Mouse (Mus musculus) heart, adult 9 months (tissue): ENCODE data around the gene 4930523C07Rik.

ENCODE experiments used
- DNase-seq, 2 experiments: peaks; one replicate each; pipeline ENCODE4 v3.0.0; 2022; ENCODE audit warnings: low spot score in 2 of 2

The 4930523C07Rik gene

DNA sequence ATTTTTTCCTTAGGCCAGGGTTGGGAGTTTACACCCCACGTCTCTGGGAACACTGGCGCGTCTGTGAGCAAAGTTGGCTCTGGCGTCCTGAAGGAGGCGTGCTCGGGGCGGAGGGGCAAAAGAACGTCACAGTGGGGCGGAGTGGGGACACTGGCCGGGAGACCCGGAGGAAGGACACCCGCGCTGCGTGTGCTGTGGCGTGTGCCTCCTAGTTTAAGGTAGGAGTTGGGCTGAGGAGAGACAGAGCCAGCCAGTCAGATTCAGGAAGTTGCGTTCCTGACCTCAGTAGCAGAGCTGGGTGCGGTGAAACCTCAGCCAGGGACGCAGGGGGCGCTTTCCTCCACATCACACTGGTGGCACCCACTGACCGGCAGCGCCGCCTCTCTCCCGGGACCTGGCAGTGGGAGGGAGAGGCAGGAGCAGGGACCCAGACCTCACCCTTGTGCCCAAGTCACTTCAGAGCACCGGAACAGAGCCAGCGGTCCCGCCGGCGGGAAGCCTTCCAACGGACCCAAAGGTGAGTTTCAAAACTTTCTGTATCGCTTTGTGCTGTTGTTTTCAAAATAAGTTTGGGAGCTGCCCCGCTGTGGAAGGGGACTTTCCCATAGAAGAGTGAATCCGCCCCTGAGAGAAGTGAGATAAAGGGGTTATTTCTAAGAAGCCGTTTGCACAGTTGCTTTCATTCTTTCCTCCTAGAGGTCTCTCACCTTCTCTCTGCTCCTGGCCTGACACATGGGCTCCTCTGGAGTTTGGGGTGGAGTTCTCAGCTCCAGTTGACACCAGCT, at the start of gene 4930523C07Rik:
Gene 4930523C07Rik, plus strand, starts transcription at position 146 of the 785 bp plus-strand sequence.
- DNase-seq, result peak; percentile 85 to 86

DNA sequence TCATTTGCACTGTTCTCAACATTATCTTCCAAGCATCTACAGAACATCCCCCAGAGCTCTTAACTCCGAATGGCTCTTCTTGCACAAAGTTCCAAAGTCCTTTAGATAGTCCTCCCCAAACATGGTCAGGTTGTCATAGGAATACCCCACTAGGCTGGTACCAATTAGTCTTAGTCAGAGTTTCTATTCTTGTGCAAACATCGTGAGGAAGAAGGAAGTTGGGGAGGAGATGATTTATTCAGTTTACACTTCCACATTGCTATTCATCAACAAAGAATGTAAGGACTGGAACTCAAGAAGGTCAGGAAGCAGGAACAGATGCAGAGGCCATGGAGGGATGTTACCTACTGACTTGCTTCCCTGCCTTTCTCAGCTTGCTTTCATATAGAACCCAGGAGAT, 46.9 kb upstream of the 4930523C07Rik start:
- DNase-seq, result no peak

DNA sequence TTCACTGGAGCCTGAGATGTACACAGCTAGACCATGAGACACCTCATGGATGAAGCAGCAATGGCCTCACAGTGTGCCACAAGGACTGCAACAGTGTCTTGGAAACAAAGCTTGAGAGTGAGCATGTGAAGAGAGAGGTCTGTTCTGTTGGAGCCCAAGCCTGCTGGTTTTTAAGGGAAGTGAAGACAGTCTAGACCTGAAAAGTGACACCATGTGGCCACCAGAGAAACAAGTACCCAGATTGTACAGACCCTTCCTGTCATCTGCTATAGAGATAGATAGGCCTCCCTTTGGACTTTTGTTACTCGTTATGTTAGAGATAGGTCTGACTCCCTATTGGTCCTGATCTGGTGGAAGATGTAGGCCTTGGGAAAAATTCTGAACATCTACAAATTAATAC, 45.8 kb upstream of the 4930523C07Rik start:
- DNase-seq, result no peak

DNA sequence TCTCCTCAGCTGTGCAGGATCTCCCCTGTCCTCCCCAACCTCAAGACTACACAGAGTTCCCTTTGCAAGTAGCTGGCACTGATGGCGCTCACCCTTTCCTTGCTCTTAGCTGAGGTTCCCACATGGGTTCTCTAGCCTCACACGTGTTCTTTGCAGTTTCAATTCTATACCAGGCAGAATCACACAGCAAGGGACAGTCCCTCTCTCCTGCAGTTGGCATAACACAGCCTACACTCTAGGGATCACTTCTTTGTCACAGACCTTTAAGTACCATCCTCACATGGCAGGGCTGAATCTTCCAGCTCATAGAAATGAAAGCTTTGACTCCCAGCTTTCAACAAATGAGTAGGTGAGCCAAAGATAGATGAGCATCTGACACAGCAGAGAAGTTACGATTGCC, 45.0 kb upstream of the 4930523C07Rik start:
- DNase-seq, result no peak

DNA sequence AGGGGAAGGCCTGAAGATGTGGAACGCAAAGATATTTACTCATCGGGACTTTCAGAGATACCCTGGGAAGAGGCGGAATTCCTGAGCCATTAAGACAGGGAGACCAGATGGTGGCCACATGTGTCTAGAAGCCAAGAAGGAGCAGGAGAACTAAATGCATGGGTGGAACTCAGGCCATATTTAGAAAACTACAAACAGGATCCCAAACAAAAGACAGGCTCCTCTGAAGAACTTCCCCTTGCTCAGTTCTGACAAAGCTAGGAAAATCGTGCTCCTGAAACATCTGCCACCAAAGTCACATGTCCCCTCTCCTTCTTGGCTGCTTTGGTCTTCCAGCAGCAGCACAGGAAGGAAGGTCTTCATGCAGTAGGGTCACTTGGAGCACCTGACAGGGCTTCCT, 38.9 kb upstream of the 4930523C07Rik start:
- DNase-seq, result peak in 1 of 2 experiments; percentile 38

DNA sequence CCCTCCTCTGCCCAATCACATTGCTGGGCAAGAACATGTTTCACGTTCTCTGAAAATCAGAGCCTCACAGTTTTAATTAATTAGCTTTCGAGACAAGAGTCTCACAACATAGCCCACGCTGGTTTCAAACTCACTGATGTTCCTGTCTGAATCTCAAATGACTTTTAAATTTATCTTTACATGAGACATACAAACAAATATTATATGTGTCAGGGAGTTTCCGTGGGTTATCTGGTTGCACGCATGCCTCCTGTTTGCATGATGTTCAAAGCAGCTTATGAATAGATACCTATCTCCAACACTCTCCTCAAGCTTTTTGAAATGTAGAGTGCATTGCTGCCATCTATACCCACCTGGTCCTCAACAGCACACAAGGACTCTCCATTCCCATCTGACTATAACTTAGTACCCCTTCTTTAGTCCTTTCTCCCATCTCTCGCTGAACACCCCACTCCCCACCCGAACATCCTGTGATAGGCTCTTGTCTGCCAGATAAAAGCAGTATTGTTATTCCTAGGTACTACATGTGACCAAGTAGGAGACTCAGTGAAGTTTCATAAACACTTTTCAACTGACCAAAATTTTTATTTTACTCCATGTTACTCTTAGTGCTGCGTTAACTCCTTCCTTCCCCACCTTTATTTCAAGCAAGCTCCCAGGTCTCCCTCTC, 37.1 kb upstream of the 4930523C07Rik start:
- DNase-seq, result no peak

- DNase-seq, result no peak
Observed at GRCm38 (mm10) chr1:160013042-160013441, 31.1 kb upstream of the 4930523C07Rik start.

DNA sequence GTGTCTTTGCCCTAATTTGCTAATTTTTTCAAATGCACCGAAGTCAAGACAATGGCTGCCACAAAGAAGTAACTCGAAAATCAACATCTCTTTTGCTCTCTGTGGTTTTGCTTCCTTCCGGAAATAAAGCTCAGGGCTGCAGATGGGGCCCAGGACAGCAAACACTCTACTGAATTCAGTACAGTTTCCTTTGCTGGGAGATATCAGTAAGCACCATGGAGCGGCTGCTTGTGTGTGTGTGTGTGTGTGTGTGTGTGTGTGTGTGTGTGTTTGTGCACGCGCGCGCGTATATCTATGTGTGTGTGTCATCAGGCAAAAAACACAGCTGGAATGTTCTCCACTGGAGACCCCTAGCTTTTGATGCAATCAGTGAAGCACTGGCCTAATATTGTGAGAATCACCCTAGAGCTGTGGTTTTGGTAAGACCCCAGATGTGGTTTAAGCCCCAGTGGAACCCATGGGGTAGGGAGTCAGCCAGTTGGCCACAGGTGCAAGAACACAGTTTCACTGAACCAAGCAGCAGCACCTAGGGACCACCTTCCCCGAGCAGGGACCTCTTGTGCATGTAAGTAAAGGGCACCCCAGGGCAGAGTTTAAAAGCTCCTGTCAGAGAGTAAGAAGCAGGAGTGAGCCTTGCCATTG, 19.7 kb upstream of the 4930523C07Rik start:
- no peak for DNase-seq

DNA sequence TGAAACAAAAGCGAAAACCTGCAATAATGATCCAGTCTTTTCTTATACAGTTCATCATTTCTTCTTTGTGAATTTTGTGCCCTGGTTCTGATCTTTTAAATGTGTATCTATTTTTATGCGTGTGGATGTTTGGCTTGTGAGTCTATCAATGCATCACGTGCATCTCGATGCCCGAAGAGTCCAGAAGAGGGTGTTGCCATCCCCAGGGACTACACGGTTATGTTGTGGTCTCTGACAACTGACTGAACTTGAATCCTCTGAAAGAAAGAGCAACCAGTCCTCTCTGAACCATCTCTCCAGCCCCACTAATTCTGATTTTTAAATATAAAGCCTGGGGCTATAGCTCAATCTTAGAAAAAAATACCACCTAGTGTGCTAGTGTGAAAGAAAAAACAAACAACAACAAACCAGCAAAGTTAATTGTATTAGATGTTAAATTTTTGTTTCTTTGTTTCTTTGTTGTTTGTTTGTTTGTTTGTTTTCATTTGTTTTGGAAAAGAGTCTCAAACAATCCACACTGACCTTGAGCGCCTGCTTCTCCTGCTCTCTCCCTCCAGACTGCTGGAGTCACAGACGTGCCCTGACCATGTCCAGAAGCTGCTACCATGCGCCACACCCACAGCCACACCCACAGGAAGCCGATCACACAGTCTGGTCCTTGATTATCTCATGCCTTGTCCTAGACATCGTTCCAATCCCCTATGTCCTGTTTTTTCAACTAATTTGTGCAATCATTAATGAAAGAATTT, 18.9 kb upstream of the 4930523C07Rik start:
- no peak for DNase-seq

- DNase-seq, result no peak
Observed at GRCm38 (mm10) chr1:160025895-160026255, 18.3 kb upstream of the 4930523C07Rik start.

DNA sequence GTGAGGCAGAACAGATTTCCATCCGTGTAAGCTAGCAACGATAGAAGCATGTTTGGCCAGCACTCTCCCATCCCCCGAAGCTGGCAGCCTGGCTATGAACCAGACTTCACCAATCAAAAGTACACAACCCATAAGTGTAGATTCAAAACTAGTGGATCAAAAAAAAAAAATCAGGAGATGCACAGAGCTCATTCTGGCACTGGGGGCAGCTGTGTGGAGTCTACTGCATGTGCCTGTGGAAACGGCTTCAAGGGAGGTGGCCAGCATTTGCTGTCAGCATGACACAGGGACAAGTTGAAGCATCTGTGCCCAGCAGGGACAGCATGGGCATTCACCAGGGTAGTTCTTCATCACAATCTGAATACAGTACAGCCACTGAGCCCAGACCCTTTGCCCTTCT, 16.2 kb upstream of the 4930523C07Rik start:
- no peak for DNase-seq

DNA sequence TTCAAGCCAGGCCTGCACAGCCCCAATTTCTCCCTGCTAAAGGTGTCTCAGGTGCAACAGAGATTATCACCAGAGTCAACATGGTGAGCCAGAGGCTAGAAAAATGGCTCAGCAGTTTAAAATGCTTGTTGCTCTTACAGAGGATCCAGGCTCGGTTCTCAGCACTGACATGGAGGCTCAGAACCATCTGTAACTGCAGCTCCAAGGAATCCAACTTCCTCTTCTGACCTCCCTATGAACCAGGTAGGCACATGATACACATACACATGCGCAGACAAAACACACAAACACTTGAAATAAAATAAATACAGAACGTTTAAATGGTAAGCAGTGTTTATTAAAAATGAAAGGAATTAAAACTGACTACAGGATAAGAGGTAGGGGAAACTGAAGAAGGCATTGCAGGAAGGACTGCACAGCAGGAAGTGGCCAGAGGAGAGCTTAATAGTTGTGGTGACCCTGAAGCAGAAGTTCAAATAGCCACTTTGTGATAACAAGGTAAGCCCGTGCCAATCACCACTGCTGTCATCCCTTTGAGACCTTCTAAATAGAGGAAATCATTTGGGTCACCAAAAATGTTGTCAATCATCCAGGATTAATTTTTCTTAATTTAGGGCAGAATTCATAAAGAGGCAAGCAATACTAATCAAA, 10.1 kb upstream of the 4930523C07Rik start:
- DNase-seq, result no peak

DNA sequence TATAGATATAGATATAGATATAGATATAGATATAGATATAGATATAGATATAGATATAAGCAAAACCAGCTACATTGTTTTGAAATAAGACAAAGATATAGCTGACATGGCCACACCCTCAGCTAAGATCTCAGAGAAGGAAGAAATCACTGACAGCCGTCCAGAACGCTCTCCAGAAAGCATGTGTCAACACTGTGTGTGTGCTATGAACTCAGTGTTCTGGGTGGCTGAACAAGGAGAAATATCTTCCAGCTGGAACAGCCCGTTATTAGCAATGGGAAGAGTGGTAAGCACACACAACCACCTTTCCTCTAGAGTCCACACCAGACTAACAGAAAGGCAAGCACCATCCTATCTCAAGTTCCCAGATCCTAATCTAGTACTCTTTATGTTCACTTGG, 8.6 kb upstream of the 4930523C07Rik start:
- peak in 1 of 2 experiments; percentile 26 for DNase-seq

GRCm38 (mm10) chr1:160036996-160037521, 7.1 kb upstream of the 4930523C07Rik start:
- peak; percentile 71 to 78 for DNase-seq

DNA sequence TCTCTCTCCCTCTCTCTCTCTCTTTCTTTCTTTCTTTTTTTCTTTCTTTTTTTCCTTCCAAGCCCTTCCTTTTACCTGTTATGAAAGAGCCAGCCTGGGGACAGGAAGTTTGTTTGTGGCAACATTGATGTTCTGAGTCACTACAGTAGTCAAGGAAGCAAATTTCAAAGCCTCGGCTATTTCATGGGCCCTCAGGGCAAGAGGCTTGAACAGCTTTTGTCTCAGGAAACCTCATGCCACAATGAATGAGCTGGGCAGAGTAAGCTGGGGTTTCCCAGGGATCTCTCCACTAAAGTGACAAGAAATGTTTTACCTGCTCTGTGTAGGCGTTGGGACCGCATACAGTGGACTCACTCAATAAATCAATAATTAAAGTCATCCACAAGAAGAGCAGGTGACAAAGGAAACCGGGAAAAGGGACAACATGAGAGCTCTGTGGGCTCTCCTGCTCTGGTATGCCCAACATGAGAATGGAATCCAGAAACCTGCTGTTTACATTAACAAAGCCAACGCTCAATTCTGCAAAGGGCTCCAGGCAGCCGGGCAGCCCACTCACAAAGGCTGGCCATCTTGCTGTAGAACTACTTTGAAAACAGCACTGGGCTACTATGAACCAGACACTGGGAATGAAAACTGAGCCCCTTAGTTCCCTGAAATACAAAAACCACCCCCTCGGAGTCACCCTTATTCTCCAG, 4.1 kb upstream of the 4930523C07Rik start:
- no peak for DNase-seq

DNA sequence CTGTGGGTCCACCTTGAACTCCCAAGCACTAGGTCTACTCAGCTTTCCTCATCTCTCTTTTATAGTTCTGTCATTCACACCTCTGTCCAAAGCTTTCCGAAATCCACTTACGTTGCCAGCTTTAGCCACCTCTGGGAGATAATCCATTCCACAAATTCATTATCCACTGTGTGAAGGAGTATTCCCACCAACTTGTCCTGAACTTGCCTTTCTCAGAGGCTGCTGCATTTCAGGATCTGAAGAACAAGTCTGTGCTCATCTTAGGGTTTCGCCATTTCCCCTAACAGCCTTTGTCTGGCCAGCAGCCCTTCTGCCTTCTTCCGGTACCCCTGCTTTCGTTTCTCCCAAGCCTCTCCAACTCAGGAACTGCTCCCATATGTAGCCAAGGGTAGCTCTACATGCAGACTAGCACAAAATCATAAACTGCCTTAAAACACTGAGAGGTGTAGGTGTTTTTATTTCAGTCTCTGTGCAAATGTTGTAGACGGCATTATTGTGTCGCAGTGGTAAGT, 2.9 kb upstream of the 4930523C07Rik start:
- no peak for DNase-seq

DNA sequence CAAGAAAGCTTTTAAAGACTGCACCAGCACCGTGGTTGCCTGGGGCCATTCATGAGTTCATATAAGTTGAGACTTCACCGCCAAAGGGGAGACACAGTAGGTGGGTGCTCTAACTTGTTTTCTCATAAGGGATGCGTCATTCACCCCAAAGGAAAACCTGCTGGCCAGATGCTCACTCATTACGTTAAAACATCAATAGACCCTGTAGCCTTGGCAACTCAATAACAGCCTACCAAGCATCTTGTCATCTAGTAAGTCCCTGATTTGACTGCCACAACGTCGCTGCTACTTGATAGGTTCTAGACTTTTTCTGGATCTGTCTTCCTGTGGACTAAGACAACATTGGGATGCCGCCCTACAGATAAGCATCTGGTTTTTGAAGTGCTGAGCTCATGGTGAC, 1.8 kb upstream of the 4930523C07Rik start:
- DNase-seq, result no peak

DNA sequence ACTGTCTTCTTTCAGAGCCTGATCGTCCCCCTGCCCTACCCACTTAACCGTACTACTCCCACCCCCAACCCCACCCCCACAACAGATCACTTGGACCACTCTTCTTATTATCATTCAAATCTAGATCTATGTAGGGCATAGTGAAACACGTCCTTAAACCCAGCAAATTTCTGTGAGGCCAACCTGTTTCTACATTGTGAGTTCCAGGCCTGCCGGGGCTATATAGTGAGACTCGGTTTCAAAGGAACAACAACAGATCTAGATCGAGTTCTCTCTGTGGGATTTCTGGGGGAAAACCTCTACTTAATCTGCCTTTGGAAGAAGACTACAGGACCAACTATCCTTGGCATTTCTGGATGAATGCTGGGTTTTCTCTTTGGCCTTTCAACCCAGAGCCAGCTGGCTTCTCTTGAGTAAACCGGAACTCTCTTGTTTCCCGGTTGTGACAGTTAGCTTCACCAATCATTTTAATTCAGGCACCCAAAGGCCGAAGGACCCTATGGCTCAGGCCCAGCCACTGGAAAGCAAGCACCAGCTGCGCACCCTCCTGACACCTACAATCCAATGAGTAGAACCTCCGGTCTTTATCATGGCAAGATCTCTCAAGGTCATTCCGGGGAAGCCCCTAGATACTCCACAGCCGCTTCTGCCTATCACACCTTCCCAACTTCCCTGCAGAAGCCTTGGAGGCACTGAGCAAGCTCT, 759 bp upstream of the 4930523C07Rik start:
- no peak for DNase-seq

- DNase-seq, result peak; percentile 46 to 54
Observed at GRCm38 (mm10) chr1:160045056-160045715, 1.0 kb downstream of the 4930523C07Rik start.
